Mouse (Mus musculus): ENCODE results near the gene Cdc7.

The Cdc7 gene

DNA sequence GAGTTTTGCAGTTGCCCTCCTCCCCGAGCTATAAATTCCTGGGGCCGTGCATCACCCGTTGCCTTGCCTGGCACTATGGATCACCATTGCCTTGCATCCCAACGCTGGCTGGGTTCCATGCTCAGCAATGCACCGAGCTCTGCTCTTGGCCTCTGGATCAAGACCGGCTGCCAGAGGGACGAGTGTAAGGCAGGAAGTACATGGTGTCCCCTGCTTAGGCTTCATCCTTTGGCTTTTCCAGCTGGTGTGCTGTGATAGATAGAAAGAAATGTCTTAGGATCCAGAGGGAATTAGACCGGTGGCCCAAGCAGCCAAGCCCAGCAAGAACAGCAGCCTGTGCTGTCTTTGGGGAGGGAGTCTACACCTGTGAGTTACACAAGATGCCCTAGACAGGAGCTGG is 61.7 kb downstream of the Cdc7 start:
- DNase-seq = no peak

DNA sequence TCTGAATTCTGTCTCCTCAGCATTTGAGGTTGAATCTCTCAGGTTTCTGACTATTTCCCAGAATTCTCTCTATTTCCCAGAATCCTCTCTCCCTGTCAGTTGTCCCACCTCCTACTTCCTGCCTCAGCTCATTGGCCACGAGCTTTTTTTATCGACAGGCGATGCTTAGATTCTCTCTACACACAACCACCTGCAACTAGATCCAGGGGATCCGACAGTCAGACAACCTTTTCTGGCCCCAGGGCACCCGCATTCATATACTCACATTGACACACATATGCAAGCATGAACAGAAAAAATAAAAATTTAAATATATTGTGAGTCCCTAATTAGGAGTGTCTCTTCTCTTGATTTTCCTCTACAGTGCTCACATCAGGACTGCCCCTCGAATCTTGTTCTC is 63.5 kb downstream of the Cdc7 start:
- DNase-seq = no peak

DNA sequence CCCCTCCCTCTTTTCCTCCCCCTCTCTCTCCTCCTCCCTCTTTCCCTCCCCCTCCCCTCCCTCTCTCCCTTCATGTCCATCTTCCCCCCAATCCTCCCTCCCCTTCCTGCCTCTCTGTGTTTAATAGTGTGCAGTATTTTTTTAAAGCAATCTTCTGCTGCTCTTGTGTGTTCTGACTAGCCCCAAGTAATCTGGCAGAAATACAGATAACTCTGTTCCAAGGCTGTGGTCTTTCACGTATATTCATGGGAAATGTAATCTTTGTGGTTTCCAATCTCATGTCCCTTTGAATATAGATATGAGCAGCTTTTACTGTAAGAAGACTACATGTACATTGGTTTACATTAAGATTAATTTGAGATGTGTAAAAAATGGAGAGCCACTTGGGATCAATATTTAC is 64.4 kb downstream of the Cdc7 start:
- DNase-seq = no peak

DNA sequence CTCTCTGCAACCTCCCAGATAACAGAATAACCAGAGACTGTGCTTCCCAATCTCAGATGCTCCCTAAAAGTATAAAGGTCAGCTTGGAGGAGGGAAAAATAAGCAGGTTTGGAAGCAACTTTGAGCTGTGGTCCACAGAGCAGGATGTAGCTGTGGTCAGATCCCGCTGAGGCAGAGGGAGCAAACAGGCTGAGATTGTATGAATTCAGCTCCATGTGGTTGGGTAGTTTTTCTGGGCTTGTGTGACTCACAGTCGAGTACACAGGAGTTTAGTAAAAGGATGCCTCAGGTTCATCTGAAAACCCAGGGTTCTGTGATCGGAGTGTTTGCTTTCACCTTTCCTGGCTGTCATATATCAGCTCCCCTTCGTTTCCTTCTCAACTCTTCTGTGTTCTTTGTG is 65.7 kb downstream of the Cdc7 start:
- no peak for DNase-seq

DNA sequence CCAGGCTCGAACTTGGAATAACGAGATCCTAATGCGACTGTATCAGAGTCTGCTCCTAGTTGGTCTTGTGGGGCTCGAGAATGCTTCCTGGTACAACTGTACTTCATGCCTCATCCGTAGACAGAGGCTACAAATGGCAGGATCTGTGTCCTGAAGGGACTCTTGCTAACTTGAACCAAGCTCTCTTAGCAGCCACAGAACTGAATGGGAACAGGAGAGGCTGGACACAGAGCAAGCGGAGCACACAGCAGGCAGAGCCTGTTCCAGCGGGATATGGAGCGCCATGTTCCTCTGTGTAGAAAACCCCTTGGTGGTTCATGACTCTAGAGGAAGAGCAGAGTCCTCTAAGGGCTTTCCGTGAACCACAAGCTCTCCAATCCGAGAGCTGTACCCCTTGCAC is 66.7 kb downstream of the Cdc7 start:
- DNase-seq = no peak

Data from cerebellum, adult 9-11 months (tissue).